Mouse (Mus musculus): Measurements from ENCODE around the gene Uqcr10. TPM values are rescaled to one million over a fixed set of nuclear protein-coding genes. Genes with fewer than 3 reads are reported as not detected.

Uqcr10 gene
- polyA plus RNA-seq, 1 experiment from 2014 or later: 517 TPM

DNA sequence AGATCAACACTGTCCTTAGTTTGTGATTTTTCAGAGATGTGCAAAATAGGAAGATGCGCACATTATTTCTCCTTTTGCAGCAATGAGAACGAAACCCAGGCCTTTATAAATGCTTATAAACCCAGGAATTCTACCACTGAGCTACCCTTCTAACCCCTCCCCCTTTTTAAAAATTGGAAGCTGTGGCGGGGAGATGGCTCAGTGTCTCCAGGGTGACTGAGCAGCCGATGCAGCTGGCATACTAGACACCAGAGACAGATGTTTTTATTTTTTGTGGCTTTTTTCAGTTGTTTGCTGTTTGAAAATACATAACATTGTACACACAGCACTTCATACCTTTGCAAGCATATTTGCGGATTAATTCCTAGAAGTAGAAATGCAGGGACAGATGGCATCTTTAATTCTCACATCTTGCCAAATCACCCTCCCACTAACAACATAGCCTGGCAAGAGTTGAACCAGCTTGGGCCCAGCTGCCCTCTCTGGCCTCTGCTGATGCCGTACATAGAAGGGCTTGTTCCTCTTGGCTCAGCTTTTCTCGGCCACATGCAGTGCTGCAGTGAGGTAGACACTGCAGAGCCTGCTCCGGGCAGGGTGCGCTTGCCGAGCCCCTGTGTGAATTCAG is 42.2 kb downstream of the Uqcr10 start:
- H3K9ac ChIP-seq: no peak overlapping the region
- H3K27me3 ChIP-seq: no peaks in the 10 kb centered on the region
- no peak overlapping the region for H3K4me2 ChIP-seq (replicated peaks)
- H3K4me1 ChIP-seq: no peaks in the 10 kb centered on the region
- WGBS: 85% methylated on average over 10 of the region's 10 CpGs
- peaks cover 48% of the 10 kb centered on the region for H3K36me3 ChIP-seq
- no peak overlapping the region for H3K4me3 ChIP-seq
- H3K9me3 ChIP-seq (replicated peaks): no peaks in the 10 kb centered on the region
- no peak overlapping the region for H3K27ac ChIP-seq
- no peak for ATAC-seq (ENCODE audit: low FRiP score)

DNA sequence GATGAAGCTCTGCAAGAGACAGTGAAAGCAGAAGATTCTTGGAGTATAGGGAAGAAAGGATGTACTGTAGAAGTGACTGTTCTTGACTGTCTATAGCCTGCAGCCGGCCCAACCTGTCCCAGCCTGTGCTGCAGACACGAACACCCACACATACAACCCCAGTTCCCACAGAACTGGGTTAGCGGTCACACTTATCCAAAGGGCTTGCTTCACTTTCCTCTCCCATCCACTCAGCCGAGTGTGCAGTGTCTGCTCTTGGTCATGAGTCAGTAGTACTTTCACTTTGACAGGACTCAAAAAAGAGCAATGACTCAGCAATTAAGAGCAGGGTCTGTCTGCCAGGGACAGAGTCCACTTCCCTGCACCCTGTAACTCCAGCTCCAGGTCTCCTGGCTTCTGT is 42.8 kb downstream of the Uqcr10 start:
- Histone ChIP-seq H3K4me1 (no peaks in the 10 kb centered on the region), H3K4me3 (no peak overlapping the region), H3K9me3 (replicated peaks) (no peaks in the 10 kb centered on the region), H3K36me3 (peaks cover 48% of the 10 kb centered on the region), H3K27me3 (no peaks in the 10 kb centered on the region), H3K27ac (no peak overlapping the region), H3K9ac (no peak overlapping the region), H3K4me2 (replicated peaks) (no peak overlapping the region)
- WGBS: 93% methylated on average over 4 of the region's 4 CpGs
- ATAC-seq (ENCODE audit: low FRiP score): no peak

- Histone ChIP-seq H3K4me1 (no peaks in the 10 kb centered on the region), H3K4me3 (no peak overlapping the region), H3K27me3 (no peaks in the 10 kb centered on the region), H3K36me3 (peaks cover 48% of the 10 kb centered on the region), H3K27ac (no peak overlapping the region), H3K9ac (no peak overlapping the region), H3K9me3 (replicated peaks) (no peaks in the 10 kb centered on the region), H3K4me2 (replicated peaks) (no peak overlapping the region)
- WGBS: 84% methylated on average over 7 of the region's 7 CpGs
- ATAC-seq (ENCODE audit: low FRiP score): no peak
These were observed 43.7 kb downstream of the Uqcr10 start for GRCm38 (mm10) chr11:4660309-4661025.

DNA sequence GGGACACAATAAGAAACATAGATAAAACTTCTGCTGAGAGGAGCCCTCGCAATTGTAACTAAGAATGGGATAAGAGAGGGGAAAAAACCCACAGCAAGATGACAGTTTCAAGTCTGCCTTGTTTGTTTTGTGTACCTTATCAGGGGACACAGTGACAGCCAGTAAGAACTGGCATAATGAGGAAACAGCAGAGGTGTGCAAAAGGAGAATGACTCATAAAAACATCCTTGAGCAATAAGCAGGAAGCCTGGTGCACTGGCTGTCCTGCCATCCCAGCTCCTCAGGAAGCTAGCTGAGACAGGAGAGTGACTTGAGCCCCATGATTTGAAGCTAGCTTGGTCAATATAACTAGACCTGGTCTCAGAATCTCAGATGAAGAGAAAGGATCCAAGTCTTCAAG is 44.3 kb downstream of the Uqcr10 start:
- Histone ChIP-seq H3K4me3 (no peak overlapping the region), H3K4me1 (no peaks in the 10 kb centered on the region), H3K27me3 (no peaks in the 10 kb centered on the region), H3K9ac (no peak overlapping the region), H3K9me3 (replicated peaks) (no peaks in the 10 kb centered on the region), H3K27ac (no peak overlapping the region), H3K36me3 (peaks cover 55% of the 10 kb centered on the region), H3K4me2 (replicated peaks) (no peak overlapping the region)
- no peak for ATAC-seq (ENCODE audit: low FRiP score)
- WGBS: 100% methylated on average over 1 of the region's 1 CpGs

Other genes starting within 250 kb of the Uqcr10 start
- gene Mtmr3, start 109.5 kb downstream of the Uqcr10 start, polyA plus RNA-seq (2016; fragmentation: Nextera tagmentation; extraction: Ambion mirVana): 47.8 TPM in 2 replicates
- not detected in 2 replicates for gene Gm11032, start 84.3 kb downstream of the Uqcr10 start, polyA plus RNA-seq (2016; fragmentation: Nextera tagmentation; extraction: Ambion mirVana)
- 30.4 and 35.5 TPM in 2 replicates for gene Ascc2, start 66.6 kb downstream of the Uqcr10 start, polyA plus RNA-seq (2016; fragmentation: Nextera tagmentation; extraction: Ambion mirVana)
- 64.6 and 68.9 TPM in 2 replicates for gene Zmat5, start 336 bp upstream of the Uqcr10 start, polyA plus RNA-seq (2016; fragmentation: Nextera tagmentation; extraction: Ambion mirVana)
- gene Cabp7, start 42.4 kb upstream of the Uqcr10 start, polyA plus RNA-seq (2016; fragmentation: Nextera tagmentation; extraction: Ambion mirVana): 1.7 and 2.1 TPM in 2 replicates
- gene Nf2, start 145.2 kb upstream of the Uqcr10 start, polyA plus RNA-seq (2016; fragmentation: Nextera tagmentation; extraction: Ambion mirVana): 77.5 and 79.6 TPM in 2 replicates
- gene Nipsnap1, start 169.6 kb upstream of the Uqcr10 start, polyA plus RNA-seq (2016; fragmentation: Nextera tagmentation; extraction: Ambion mirVana): 100 and 101 TPM in 2 replicates
- gene Thoc5, start 191.0 kb upstream of the Uqcr10 start, polyA plus RNA-seq (2016; fragmentation: Nextera tagmentation; extraction: Ambion mirVana): 52.6 and 55.6 TPM in 2 replicates
- gene Nefh, start 243.7 kb upstream of the Uqcr10 start, polyA plus RNA-seq (2016; fragmentation: Nextera tagmentation; extraction: Ambion mirVana): 1.4 and 1.5 TPM in 2 replicates

Measured in hindbrain, embryonic 12.5 days (tissue).